Mouse (Mus musculus) heart, embryonic 14.5 days (tissue): ENCODE results near the gene Nvl. TPM values are rescaled to one million over a fixed set of nuclear protein-coding genes. Genes with fewer than 3 reads are reported as not detected.

Experiments
- ATAC-seq: fragments of 200-750 bp; cut with Nextera tagmentation; 2 replicates; pipeline ENCODE4 v1.8.0; 2017; ENCODE audit warnings: low read depth, moderate TSS enrichment; ENCODE audit not compliant: insufficient number of reproducible peaks, insufficient read depth, low FRiP score
- H3K27ac ChIP-seq, 2 experiments: fragments of 200-500 bp in 1 of 2; fragments of 300-500 bp in 1 of 2; sonication (generic) in 1 of 2; replicated peaks in 1 of 2; 2 replicates each; pipeline ENCODE4 v1.5.1; 2012 to 2014; ENCODE audit warnings: low read depth in 2 of 2, low read length in 2 of 2, control low read depth in 1 of 2, mild to moderate bottlenecking in 1 of 2, mixed read lengths in 1 of 2; ENCODE audit not compliant: control insufficient read depth in 1 of 2, insufficient read depth in 1 of 2
- H3K27me3 ChIP-seq: fragments of 300-500 bp; sonication (generic); 2 replicates; pipeline ENCODE4 v1.6.1; 2014; ENCODE audit warnings: mild to moderate bottlenecking, low read length, control low read depth; ENCODE audit not compliant: control insufficient read depth, insufficient read depth
- H3K36me3 ChIP-seq: fragments of 300-500 bp; sonication (generic); 2 replicates; pipeline ENCODE4 v1.6.1; 2014; ENCODE audit warnings: mild to moderate bottlenecking, control low read depth, low read length, mixed read lengths; ENCODE audit not compliant: control insufficient read depth, insufficient read depth
- H3K4me1 ChIP-seq, 2 experiments: fragments of 200-500 bp in 1 of 2; fragments of 300-500 bp in 1 of 2; sonication (generic) in 1 of 2; 2 replicates each; pipeline ENCODE4 v1.6.1; 2012 to 2014; ENCODE audit warnings: low read length in 2 of 2, control low read depth in 1 of 2, mixed read lengths in 1 of 2; ENCODE audit not compliant: control insufficient read depth in 2 of 2, insufficient read depth in 2 of 2
- H3K4me2 ChIP-seq: fragments of 300-500 bp; sonication (generic); 2 replicates; pipeline ENCODE4 v1.6.1; 2014; ENCODE audit warnings: mild to moderate bottlenecking, low read length
- H3K4me3 ChIP-seq, 2 experiments: fragments of 200-500 bp in 1 of 2; fragments of 300-500 bp in 1 of 2; sonication (generic) in 1 of 2; 2 replicates each; pipeline ENCODE4 v1.5.1; 2012 to 2014; ENCODE audit warnings: low read length in 2 of 2, mild to moderate bottlenecking in 2 of 2, control low read depth in 1 of 2, low read depth in 1 of 2, moderate library complexity in 1 of 2; ENCODE audit not compliant: control insufficient read depth in 1 of 2, insufficient read depth in 1 of 2
- H3K9ac ChIP-seq: fragments of 300-500 bp; sonication (generic); 2 replicates; pipeline ENCODE4 v1.6.1; 2014; ENCODE audit warnings: mild to moderate bottlenecking, low read length
- H3K9me3 ChIP-seq: fragments of 300-500 bp; sonication (generic); 2 replicates; pipeline ENCODE4 v1.6.1; 2016; ENCODE audit warnings: low read length, control low read depth; ENCODE audit not compliant: control insufficient read depth
- WGBS: fragments of 180-500 bp; shearing (Covaris S2); extraction: QIAGEN DNeasy Blood & Tissue Kit; methylation state at CpG from one replicate; pipeline ENCODE4 v1.1.7; 2014; 5-methylcytosine and 5-hydroxymethylcytosine counted together
- polyA plus RNA-seq: library from polyadenylated mRNA; unstranded; fragments of >200 nt; fragmentation: Nextera tagmentation; extraction: Ambion mirVana; gene quantifications from 2 replicates; pipeline ENCODE4 v1.2.1, GENCODE M21; 2014

Nvl gene
- polyA plus RNA-seq = 19.6 and 20.2 TPM in 2 replicates

- Histone ChIP-seq H3K4me2 (peak within 1 kb of the TSS; percentile 87), H3K4me1 (peaks cover 0 to 16% of the 10 kb centered on the region in 2 experiments; a peak in 1 of 4 replicates), H3K27me3 (no peaks in the 10 kb centered on the region), H3K27ac (peak within 1 kb of the TSS; percentile 89 to 93), H3K9me3 (no peaks in the 10 kb centered on the region), H3K4me3 (peak within 1 kb of the TSS; percentile 62 to 74), H3K9ac (peak within 1 kb of the TSS; percentile 82), H3K36me3 (peaks cover 27% of the 10 kb centered on the region)
- WGBS = under 1% methylated on average over 52 of the region's 52 CpGs
- peak; percentile 100 for ATAC-seq
Observed at GRCm38 (mm10) chr1:181143950-181144836, at the start of gene Nvl, which contains the start of gene Cnih4. Nvl (minus strand) TSS chr1:181144204. Cnih4 (plus strand) TSS chr1:181144693.

GRCm38 (mm10) chr1:181188925-181189324 is 44.9 kb upstream of the Nvl start:
- Histone ChIP-seq H3K9ac (no peak overlapping the region), H3K4me1 (no peaks in the 10 kb centered on the region), H3K9me3 (no peaks in the 10 kb centered on the region), H3K27me3 (no peaks in the 10 kb centered on the region), H3K36me3 (peaks cover 93% of the 10 kb centered on the region), H3K27ac (no peak overlapping the region), H3K4me3 (no peak overlapping the region), H3K4me2 (no peak overlapping the region)
- 90% methylated on average over 4 of the region's 4 CpGs for WGBS
- no peak for ATAC-seq

DNA sequence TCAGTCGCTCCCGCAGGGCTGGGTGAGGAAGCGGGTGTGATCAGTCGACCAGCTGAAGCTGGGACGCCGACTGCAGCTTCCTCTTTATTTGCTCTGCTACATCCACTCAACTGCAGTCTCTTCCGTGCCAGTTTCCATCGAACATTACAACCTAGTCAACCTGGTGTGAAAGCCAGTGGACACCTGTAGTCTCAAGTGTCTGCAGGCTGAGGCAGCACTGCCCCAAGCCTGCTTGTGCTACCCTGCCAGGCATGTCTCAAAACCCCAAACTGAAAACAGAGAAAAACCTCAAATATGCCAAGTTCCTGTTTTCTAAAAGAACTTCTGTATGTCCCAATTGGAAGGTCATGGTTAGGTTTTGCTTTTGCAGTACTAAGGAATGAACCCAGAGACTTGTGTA is 26.2 kb upstream of the Nvl start:
- no peak for ATAC-seq
- no peaks in the 10 kb centered on the region for H3K9me3 ChIP-seq
- H3K4me3 ChIP-seq = no peak overlapping the region
- H3K36me3 ChIP-seq = peaks cover 69% of the 10 kb centered on the region
- H3K4me1 ChIP-seq = no peaks in the 10 kb centered on the region
- H3K9ac ChIP-seq = no peak overlapping the region
- no peak overlapping the region for H3K27ac ChIP-seq
- WGBS = 78% methylated on average over 8 of the region's 8 CpGs
- H3K27me3 ChIP-seq = no peaks in the 10 kb centered on the region
- H3K4me2 ChIP-seq = no peak overlapping the region

- H3K4me3 ChIP-seq = no peak overlapping the region
- H3K36me3 ChIP-seq = peaks cover 76% of the 10 kb centered on the region
- no peak for ATAC-seq
- no peaks in the 10 kb centered on the region for H3K27me3 ChIP-seq
- H3K4me1 ChIP-seq = no peaks in the 10 kb centered on the region
- H3K9ac ChIP-seq = no peak overlapping the region
- H3K27ac ChIP-seq = no peak overlapping the region
- WGBS = 71% methylated on average over 3 of the region's 3 CpGs
- no peak overlapping the region for H3K4me2 ChIP-seq
- no peaks in the 10 kb centered on the region for H3K9me3 ChIP-seq
Observed at GRCm38 (mm10) chr1:181168377-181168776, 24.4 kb upstream of the Nvl start.

DNA sequence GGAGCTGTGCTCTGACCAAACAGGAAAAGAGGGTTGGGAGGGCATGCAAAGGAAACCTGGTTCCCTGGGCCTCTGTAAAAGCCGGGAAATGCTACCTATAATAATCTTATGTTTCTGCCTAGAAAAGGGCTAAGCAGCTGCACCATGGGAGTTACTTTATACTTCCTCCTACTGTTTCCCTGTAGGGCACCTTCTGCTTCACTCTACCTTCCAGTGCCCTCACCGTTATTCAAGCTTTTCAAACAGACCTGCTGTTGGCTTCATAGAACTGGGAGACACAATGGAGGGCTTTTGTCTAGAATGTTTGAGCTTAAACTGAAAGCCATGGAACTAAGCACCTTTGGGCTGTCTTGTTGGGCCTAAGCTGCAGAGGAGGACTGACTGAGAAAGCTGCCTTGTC is 23.8 kb upstream of the Nvl start:
- 79% methylated on average over 2 of the region's 2 CpGs for WGBS
- H3K27ac ChIP-seq = no peak overlapping the region
- H3K4me2 ChIP-seq = no peak overlapping the region
- no peaks in the 10 kb centered on the region for H3K27me3 ChIP-seq
- no peak for ATAC-seq
- H3K9me3 ChIP-seq = no peaks in the 10 kb centered on the region
- H3K4me1 ChIP-seq = no peaks in the 10 kb centered on the region
- H3K4me3 ChIP-seq = no peak overlapping the region
- no peak overlapping the region for H3K9ac ChIP-seq
- H3K36me3 ChIP-seq = peaks cover 82% of the 10 kb centered on the region

DNA sequence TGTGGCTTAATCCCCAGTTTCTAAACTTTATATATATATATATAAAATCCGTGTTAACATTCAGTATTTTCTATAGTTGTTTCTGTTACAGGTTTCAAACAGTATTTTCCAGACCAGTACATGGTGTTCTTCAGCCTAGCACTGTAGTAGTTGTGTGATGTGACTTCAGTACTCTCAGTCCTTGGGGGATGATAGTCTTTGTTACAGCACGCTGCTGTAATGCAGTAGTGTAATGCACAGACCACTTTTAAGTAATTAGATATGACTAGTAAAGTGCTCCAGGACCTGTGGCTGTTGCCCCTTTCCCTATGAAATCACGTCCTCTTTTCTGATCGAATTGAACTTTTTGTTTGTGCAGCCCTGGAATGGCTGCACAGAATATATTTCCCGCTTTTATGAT is 7.5 kb upstream of the Nvl start:
- peak overlapping the region in 1 of 2 experiments; percentile 88; a peak in 1 of 4 replicates for H3K27ac ChIP-seq

DNA sequence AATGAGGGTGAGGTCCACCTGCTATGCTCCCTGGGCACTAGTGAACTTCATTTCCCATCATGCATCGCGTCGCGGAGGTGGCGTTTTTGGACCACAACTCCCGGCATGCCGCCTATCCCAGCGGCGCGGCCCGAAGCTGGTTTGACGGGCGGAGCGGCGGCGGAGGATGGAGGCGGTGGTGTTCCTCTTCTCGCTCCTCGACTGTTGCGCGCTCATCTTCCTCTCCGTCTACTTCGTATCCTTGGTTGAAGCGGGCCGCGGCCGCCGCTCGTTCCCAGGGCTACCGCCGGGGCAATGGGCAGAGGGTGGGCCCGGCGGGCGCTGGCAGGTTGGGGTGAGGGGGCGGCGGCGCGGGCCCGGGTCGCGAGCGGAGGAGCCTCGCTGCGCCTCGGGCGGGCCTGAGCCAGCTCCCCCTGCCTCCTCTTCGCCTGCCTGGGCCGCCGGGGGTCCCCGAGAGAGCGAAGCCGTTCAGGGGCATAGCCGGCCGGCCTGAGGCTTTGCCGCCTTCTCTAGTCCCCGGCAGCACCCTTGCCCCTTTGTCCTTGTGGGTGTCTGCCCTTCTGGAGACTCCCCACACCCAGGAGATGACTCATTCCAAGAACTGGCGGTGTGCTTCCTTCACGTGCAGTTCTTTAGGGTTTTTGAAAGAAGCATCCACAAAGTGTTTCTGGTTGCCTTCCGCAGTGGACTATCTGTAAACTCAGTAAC is 7.0 kb upstream of the Nvl start:
- H3K27me3 ChIP-seq = no peaks in the 10 kb centered on the region
- WGBS = under 1% methylated on average over 53 of the region's 59 CpGs

More for the DNA sequence above, 7.5 kb upstream of the Nvl start:
- H3K27me3 ChIP-seq = no peaks in the 10 kb centered on the region
- H3K4me3 ChIP-seq = peak overlapping the region; percentile 76 to 98
- peak overlapping the region; percentile 96 for H3K9ac ChIP-seq
- peaks cover 33% of the 10 kb centered on the region for H3K36me3 ChIP-seq
- H3K4me1 ChIP-seq = peaks cover 0 to 13% of the 10 kb centered on the region in 2 experiments; a peak in 2 of 4 replicates
- no peak for ATAC-seq
- no peaks in the 10 kb centered on the region for H3K9me3 ChIP-seq
- 29% methylated on average over 5 of the region's 5 CpGs for WGBS
- H3K4me2 ChIP-seq = peak overlapping the region; percentile 71

More for the DNA sequence above, 7.0 kb upstream of the Nvl start:
- H3K36me3 ChIP-seq = peaks cover 27% of the 10 kb centered on the region
- peak overlapping the region; percentile 96 for H3K9ac ChIP-seq
- ATAC-seq = peak; percentile 86
- peak overlapping the region; percentile 76 to 98 for H3K4me3 ChIP-seq
- no peaks in the 10 kb centered on the region for H3K9me3 ChIP-seq
- peaks cover 0 to 13% of the 10 kb centered on the region in 2 experiments; a peak in 2 of 4 replicates for H3K4me1 ChIP-seq
- peak overlapping the region; percentile 87 to 88 for H3K27ac ChIP-seq
- H3K4me2 ChIP-seq = peak overlapping the region; percentile 71
